Mouse (Mus musculus) retina, adult 2 months (tissue): ENCODE results near the gene Fbxo48.
A peak's percentile ranks its signal among the peaks of the same experiment; 100 is the strongest.

ENCODE experiments used
- DNase-seq: peaks from one replicate; pipeline ENCODE4 v3.0.0-alpha.2; 2012; ENCODE audit warnings: low read depth, low spot score

Fbxo48 gene

GRCm38 (mm10) chr11:16969650-16970049 lies 18.5 kb downstream of the Fbxo48 start:
- no peak for DNase-seq

- no peak for DNase-seq
Observed at GRCm38 (mm10) chr11:16972027-16972426, 20.9 kb downstream of the Fbxo48 start.

DNA sequence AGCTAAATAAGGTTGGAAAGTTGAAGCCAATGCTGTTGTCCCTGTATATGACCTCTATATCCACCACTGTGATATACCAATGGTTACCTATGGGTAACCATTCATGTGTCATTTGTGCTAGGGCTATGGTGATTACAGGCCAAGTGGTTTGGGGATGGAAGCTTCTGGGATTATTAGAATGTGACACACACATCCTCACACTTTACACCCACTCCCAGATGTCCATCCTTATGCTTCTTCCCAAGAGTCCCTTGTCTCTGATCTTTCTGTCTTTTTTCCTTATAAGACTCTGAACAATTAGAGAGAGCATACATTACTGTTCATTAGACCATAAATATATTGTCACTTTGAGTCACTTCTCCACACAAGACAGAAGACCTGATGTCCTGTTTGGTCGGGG lies 21.9 kb downstream of the Fbxo48 start:
- DNase-seq: no peak

DNA sequence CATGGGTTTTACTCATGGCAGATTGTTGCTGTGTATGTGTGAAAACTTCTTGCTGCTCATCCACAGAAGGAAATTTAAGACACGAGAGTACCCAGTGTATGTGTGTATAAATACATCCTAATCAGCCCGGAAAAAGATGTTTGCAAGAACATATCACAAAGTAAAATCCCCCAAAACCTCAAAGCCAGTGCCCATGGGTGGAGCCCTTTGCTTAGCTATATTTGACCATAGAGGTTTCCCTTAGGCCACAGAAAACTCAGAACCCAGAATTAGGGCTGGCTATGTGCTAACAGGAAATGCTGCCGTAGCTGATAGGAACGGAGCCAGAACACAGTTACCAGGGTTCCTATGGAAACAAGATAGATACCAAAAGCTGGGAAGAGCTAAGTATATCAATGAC lies 25.8 kb downstream of the Fbxo48 start:
- no peak for DNase-seq

GRCm38 (mm10) chr11:16977611-16978010 lies 26.4 kb downstream of the Fbxo48 start:
- no peak for DNase-seq

DNA sequence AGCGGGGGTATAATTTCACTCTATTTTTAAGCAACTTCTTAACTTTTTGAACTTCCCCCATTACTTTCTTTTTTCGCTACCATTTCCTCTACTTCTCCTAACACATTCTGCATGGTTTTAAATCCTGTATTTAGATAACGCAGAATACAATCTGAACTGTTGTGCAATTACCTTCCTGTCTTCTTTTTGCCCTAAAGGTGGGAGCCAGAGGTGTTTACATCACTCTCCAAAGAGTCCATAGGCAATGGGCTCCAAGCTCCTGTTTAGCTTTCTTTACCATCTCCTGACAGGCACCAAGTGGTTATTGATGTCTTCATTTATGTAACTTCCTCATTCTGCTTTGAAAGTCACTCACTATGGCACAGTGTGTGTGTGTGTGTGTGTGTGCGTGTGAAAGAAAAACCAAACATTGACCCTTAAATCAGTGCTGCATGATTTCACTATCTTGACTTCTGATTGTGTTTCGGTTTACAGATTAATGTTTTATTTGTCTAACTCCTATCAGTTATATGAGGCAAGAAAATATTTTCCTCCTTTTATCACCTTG lies 27.1 kb downstream of the Fbxo48 start:
- no peak for DNase-seq

DNA sequence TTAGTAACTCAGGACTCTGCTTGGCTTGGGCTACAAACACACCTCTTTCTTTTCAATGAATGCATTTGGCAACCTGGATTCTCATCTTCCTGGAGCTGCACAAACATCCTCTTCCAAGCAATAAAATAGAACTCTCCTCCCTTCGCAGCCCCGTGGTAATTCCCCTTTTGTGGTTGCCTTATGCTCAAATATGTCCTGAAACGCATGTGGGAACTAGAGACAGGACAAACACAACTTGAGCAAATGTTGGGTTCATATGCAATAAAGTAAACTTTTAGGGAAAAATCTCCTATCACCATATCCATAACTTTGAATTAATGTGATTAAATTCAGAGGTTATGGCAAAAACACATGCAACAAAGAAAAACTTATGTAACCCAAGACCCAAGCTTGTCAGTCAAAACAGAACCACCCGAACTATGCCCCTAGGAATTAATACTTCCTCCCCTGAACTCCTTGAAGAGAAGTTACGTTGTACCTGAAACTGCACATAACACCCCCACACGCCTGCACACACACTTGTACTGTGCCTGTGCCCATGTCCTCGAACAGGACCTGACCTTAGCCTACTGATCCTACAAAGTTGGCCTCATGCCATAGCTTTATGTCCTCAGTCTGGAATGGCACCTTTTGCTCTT lies 35.5 kb downstream of the Fbxo48 start:
- DNase-seq: no peak

DNA sequence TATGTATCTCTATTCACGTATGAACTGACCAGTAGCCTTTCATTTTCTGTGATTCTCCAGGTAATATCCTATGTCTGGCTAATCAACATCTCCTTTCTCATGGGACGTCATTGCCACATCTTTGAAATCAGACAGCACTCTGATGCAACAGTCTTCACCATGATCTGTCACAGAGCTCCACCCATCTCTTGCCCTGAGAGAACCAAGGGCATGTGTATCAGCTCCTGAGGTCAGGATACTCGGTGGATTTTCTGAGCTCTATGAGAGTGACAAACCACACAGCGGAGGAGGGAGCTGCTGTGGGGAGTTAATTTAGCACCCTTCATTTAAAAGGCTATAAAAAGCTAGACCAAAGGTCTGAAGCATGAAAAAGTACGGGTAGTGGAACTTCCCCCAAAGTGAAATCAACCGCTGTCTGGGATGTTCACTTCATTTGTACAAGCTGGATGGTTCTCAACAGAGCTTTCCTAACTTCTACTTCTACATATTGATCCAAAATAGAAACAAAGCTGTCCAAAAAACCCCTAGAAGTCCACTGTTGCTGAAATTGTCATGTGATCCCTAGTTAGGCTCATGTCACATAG lies 36.7 kb downstream of the Fbxo48 start:
- no peak for DNase-seq

- no peak for DNase-seq
Observed at GRCm38 (mm10) chr11:16989885-16990284, 38.7 kb downstream of the Fbxo48 start.

DNA sequence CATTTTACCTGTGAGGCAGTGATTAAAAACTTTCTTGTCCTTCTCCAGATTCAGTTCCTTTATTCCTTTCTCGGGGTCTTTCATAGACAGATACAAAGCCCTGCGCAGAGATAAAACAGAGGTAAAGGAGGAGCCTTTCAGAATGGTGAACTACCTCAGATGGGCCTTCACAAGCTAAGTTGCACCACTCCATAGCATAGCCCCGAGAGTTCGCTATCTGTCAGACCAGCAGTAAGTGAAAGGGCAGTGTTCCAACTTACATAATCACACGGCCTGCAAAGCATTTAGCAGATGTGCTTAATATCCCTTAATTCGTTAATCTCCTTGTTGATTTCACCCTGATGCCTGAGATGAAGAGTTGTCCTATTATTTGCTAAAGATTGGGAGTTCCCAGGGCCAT lies 41.7 kb downstream of the Fbxo48 start:
- DNase-seq: peak; percentile 8

- DNase-seq: no peak
Observed at GRCm38 (mm10) chr11:16996818-16997217, 45.6 kb downstream of the Fbxo48 start.

- no peak for DNase-seq
Observed at GRCm38 (mm10) chr11:16997465-16997864, 46.3 kb downstream of the Fbxo48 start.

- no peak for DNase-seq
Observed at GRCm38 (mm10) chr11:16999387-16999786, 48.2 kb downstream of the Fbxo48 start.

DNA sequence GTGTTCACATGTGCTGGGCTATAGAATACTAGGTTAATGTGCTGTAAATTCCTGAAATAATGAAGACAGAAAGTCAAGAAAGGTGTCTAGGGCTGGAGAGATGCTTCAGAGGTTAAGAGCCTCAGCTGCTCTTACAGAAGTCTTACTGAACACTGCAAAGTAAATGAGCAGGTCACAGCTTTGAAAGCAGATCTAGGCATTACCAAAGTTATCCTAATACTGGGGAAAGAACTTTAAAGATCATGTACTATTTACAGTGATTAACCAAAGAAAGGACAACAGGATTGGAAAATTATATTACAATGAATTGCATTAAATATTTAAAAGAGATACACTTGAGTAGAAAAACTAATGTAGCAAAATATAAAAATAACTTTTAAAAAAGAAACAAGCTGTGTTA lies 48.8 kb downstream of the Fbxo48 start:
- no peak for DNase-seq

GRCm38 (mm10) chr11:17000353-17001334 lies 49.5 kb downstream of the Fbxo48 start:
- DNase-seq: no peak

DNA sequence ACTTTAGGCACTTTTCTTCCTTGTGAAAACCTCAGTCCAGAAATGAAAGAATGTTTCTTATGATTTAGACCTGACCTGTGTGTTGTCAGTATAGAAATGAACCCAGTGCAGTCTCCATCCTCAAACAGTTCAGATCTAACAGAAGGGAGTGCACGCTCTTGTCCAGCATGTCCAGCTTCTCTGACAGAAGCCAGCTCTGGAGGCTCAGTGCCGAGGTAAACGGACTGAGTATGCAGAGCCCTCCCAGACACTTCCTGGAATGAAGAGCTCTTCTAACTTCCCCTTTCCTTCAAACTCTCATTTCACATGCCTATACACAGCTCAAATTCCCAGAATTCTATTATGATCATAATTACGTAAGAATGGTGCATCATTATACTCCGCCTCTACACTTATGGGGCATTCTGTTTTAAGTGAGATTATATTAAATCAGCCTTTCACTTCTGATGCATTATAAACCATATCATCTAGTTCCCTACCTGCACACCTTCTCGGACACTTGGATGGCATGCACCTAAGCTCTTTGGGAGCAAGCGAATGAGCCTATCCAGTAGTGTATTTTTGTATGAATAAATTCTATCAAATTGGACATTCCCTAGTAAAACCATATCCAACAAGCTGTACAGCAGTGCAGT lies 51.7 kb downstream of the Fbxo48 start:
- DNase-seq: no peak

- DNase-seq: no peak
Observed at GRCm38 (mm10) chr11:17003757-17004156, 52.6 kb downstream of the Fbxo48 start.
